Mouse (Mus musculus) embryonic facial prominence, embryonic 11.5 days (tissue): ENCODE results near the gene Vgll2. TPM values are rescaled to one million over a fixed set of nuclear protein-coding genes. Genes with fewer than 3 reads are reported as not detected.

Source experiments
- ATAC-seq: fragments of 200-750 bp; cut with Nextera tagmentation; replicated peaks from 2 replicates; pipeline ENCODE4 v1.8.0; 2017; ENCODE audit warnings: low read depth; ENCODE audit not compliant: insufficient number of reproducible peaks, low FRiP score, low TSS enrichment
- DNase-seq: peaks from one replicate; pipeline ENCODE4 v3.0.0-alpha.2; 2015; ENCODE audit warnings: low spot score
- H3K27ac ChIP-seq: fragments of 300-500 bp; sonication (generic); replicated peaks from 2 replicates; pipeline ENCODE4 v1.5.1; 2014; ENCODE audit warnings: mild to moderate bottlenecking, low read depth, low read length, control low read depth
- H3K27me3 ChIP-seq: fragments of 300-500 bp; sonication (generic); 2 replicates; pipeline ENCODE4 v1.6.1; 2014; ENCODE audit warnings: mild to moderate bottlenecking, low read length, moderate library complexity, mixed read lengths; ENCODE audit not compliant: control insufficient read depth, insufficient read depth
- H3K36me3 ChIP-seq: fragments of 300-500 bp; sonication (generic); replicated peaks from 2 replicates; pipeline ENCODE4 v1.6.1; 2014; ENCODE audit warnings: low read depth, mild to moderate bottlenecking, low read length, moderate library complexity, mixed read lengths; ENCODE audit not compliant: control insufficient read depth, insufficient read depth
- H3K4me1 ChIP-seq: fragments of 300-500 bp; sonication (generic); 2 replicates; pipeline ENCODE4 v1.6.1; 2014; ENCODE audit warnings: low read length, mixed read lengths; ENCODE audit not compliant: control insufficient read depth, insufficient read depth
- H3K4me2 ChIP-seq: fragments of 300-500 bp; sonication (generic); 2 replicates; pipeline ENCODE4 v1.6.1; 2014; ENCODE audit warnings: low read depth, mild to moderate bottlenecking, control low read depth, low read length, moderate library complexity
- H3K4me3 ChIP-seq: fragments of 300-500 bp; sonication (generic); 2 replicates; pipeline ENCODE4 v1.5.1; 2014; ENCODE audit warnings: low read depth, low read length, control low read depth
- H3K9ac ChIP-seq: fragments of 300-500 bp; sonication (generic); replicated peaks from 2 replicates; pipeline ENCODE4 v1.6.1; 2014; ENCODE audit warnings: mild to moderate bottlenecking, control low read depth, low read length
- H3K9me3 ChIP-seq: fragments of 300-500 bp; sonication (generic); replicated peaks from 2 replicates; pipeline ENCODE4 v1.6.1; 2016; ENCODE audit warnings: mild to moderate bottlenecking, low read length, inconsistent platforms, mixed read lengths; ENCODE audit not compliant: control insufficient read depth
- WGBS: fragments of 180-500 bp; shearing (Covaris S2); extraction: QIAGEN DNeasy Blood & Tissue Kit; methylation state at CpG from one replicate; pipeline ENCODE4 v1.1.7; 2014; 5-methylcytosine and 5-hydroxymethylcytosine counted together
- polyA plus RNA-seq: library from polyadenylated mRNA; unstranded; fragments of >200 nt; fragmentation: Nextera tagmentation; extraction: Ambion mirVana; gene quantifications from 2 replicates; pipeline ENCODE4 v1.2.1, GENCODE M21; 2014

The Vgll2 gene
- polyA plus RNA-seq: 3.7 and 4.4 TPM in 2 replicates

DNA sequence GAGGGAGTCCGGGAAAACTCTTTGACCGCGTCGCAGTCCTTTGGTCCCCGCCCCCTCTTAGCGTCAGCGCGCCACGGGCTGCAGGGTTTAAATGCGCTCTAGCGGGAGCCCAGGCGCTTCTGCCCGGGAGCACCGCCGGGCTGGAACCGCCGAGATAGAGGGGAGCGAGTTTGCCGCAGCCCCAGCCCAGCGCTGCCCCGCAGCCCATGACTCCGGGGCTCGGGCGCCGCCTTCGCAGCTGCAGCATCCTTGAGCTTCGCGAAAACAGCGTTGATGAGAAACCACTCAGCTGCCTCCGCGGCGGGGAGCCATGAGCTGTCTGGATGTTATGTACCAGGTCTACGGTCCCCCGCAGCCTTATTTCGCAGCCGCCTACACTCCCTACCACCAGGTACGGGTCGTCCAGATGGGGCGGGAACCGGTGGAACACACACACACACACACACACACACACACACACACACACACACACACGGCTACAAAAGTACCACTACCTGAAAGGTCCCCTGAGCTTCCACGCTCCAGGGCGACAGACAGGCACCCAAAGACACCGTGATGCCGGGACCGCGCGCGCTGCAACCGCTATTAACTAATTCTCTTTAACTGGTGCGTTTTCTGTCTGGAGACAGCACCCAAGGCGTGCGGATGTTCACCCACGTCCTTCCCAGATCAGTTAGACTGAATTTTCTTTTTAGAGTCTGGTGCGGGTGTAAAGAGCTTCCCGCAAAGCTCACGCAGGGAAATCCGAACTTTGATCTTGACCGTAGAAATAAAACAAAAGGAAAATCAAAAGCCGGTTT is at the start of gene Vgll2:
TSS of gene Vgll2 (plus strand) at position 90 of the 800 bp plus-strand sequence.
- Histone ChIP-seq H3K4me1 (no peaks in the 10 kb centered on the region; the same call in 1 of the 2 replicates), H3K36me3 (no peaks in the 10 kb centered on the region), H3K4me3 (peak within 1 kb of the TSS; percentile 41), H3K9ac (peak within 1 kb of the TSS; percentile 38; the same call in 1 of the 2 replicates), H3K27me3 (peaks cover 32% of the 10 kb centered on the region), H3K27ac (no peak within 1 kb of the TSS), H3K4me2 (peak within 1 kb of the TSS; percentile 88), H3K9me3 (no peaks in the 10 kb centered on the region)
- peak; percentile 73 for DNase-seq
- WGBS: under 1% methylated on average over 48 of the region's 60 CpGs
- peak; percentile 82 for ATAC-seq

DNA sequence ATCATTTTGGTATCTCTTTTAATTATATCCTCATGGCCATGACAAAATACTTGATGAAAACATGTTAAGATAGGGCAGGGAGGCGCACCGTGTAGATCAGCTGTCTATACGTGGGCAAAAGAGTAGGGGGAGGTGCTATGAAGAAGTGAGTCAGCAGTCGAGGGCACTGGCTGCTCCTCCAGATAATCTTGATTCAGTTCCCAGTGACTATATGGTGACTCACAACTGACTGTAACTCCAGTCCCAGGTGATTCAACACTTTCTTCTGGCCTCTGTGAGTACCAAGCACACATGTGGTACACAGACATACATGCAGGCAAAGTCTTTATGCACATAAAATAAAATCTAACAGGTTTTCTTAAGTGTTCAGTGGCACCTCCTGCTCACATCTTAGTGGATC is 47.2 kb upstream of the Vgll2 start:
- no peaks in the 10 kb centered on the region for H3K4me1 ChIP-seq
- no peaks in the 10 kb centered on the region for H3K27me3 ChIP-seq
- no peaks in the 10 kb centered on the region for H3K36me3 ChIP-seq
- ATAC-seq: no peak
- no peak overlapping the region for H3K27ac ChIP-seq
- no peak overlapping the region for H3K4me3 ChIP-seq
- no peak overlapping the region for H3K4me2 ChIP-seq
- no peak for DNase-seq
- no peak overlapping the region for H3K9ac ChIP-seq
- H3K9me3 ChIP-seq: no peaks in the 10 kb centered on the region
- 75% methylated on average over 4 of the region's 4 CpGs for WGBS

DNA sequence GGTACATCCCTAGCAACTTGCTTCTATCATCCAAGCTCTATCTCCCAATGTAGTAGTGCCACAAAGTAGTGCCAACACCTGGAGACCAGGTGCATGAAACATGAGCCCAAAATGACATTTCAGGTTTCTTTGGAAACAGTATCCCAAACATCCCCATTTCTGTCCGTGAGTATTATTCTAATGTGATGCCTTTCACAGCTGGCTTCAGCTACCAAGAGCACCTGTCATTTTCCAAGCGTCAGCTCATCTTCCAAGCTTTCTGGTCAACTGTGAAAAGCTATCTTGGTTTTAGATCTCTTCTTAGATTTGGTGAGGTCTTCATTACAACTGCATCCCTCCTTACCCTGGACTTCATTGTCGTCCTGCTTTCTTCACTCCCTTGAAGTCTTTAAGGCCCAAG is 46.7 kb upstream of the Vgll2 start:
- WGBS: 78% methylated on average over 3 of the region's 3 CpGs
- Histone ChIP-seq H3K36me3 (no peaks in the 10 kb centered on the region), H3K4me1 (no peaks in the 10 kb centered on the region), H3K27ac (no peak overlapping the region), H3K9ac (no peak overlapping the region), H3K4me3 (no peak overlapping the region), H3K9me3 (no peaks in the 10 kb centered on the region), H3K27me3 (no peaks in the 10 kb centered on the region), H3K4me2 (no peak overlapping the region)
- ATAC-seq: no peak
- DNase-seq: no peak

DNA sequence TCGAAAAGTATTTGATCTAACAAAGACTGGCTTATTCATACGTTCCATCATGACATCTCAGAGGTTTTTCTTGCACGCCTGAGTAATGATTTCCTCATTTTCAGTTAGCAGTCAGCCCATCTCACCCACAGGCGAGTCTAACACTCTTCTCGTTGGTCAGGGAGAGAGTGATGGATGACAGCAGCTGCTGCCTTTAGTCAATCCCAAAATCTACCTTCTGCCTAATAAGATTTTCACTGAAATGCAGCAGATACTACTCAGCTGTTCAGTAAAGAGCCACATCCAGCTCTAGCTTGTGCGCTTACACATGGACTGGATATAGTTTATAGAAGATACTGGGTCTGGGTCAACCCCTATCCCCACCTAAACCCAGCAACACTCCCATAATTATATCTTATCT is 40.7 kb upstream of the Vgll2 start:
- no peak for DNase-seq
- Histone ChIP-seq H3K4me3 (no peak overlapping the region), H3K27me3 (no peaks in the 10 kb centered on the region), H3K9ac (no peak overlapping the region), H3K4me2 (no peak overlapping the region), H3K4me1 (no peaks in the 10 kb centered on the region), H3K9me3 (no peaks in the 10 kb centered on the region), H3K36me3 (no peaks in the 10 kb centered on the region), H3K27ac (no peak overlapping the region)
- ATAC-seq: no peak
- WGBS: 79% methylated on average over 6 of the region's 6 CpGs

DNA sequence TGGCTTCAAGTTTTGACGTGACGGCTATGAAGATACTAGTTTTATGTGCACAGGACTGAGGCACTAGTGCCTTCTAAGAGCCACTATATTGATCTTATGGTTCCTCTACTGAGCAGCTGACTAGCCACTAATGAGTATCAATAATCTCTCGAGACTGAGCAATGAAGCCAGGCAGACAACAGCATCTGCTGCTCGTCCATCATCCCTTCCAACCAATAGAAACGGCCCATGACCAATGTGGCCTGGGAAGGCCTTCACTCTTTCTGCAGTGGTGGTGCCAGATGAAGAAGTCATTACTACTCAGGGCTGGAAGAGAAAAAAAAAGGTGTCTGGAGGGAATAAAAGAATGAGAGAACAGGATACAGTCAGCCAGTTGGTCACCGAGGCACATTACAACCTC is 39.9 kb upstream of the Vgll2 start:
- Histone ChIP-seq H3K27me3 (no peaks in the 10 kb centered on the region), H3K9ac (no peak overlapping the region), H3K4me2 (no peak overlapping the region), H3K36me3 (no peaks in the 10 kb centered on the region), H3K27ac (no peak overlapping the region), H3K9me3 (no peaks in the 10 kb centered on the region), H3K4me3 (no peak overlapping the region), H3K4me1 (no peaks in the 10 kb centered on the region)
- 84% methylated on average over 6 of the region's 6 CpGs for WGBS
- DNase-seq (no peak), ATAC-seq (no peak)

DNA sequence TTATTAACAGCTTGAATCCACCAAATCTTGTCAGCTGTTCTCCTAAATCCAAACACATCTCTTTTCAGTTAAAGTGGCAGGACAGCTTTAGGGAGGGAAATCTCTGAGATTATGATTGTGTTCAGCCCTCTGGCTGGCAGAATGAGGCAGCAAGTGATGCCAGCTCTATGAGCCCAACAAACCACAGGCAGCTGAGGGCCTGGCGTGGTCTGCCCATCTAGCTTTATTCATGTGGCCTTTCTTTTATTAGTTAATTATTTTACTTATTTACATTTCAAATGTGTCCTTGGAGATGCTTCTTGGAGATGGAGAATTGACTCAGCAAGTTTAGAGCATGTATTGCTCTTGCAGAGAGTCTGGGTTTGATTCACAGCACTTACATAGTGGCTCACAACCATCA is 3.8 kb upstream of the Vgll2 start:
- no peaks in the 10 kb centered on the region for H3K36me3 ChIP-seq
- H3K9me3 ChIP-seq: no peaks in the 10 kb centered on the region
- H3K4me1 ChIP-seq: no peaks in the 10 kb centered on the region; the same call in 1 of the 2 replicates
- no peak overlapping the region for H3K4me2 ChIP-seq
- H3K9ac ChIP-seq: no peak overlapping the region
- 80% methylated on average over 1 of the region's 1 CpGs for WGBS
- H3K27ac ChIP-seq: no peak overlapping the region
- DNase-seq (no peak), ATAC-seq (no peak)
- peaks cover 8% of the 10 kb centered on the region for H3K27me3 ChIP-seq
- H3K4me3 ChIP-seq: no peak overlapping the region

DNA sequence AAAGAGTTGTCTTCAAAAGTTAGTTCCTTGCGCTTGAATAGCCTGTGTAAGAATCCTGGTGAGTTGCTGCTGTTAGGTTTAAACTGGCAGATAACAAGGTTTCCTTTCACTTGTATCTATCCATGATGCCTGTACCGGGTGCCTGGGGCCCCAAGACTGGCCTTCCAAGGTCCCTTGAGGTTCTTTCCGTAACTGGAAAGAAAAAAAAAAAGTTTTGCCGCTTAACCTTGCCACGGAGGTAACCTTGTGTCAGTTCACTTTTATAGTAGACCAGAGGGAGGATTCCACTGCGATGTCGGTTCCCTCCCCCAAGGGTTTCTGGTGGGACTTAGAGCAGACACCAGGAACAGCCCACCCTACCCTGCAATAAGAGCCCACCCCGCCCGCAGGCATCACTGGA is 1.1 kb upstream of the Vgll2 start:
- no peak overlapping the region for H3K4me2 ChIP-seq
- ATAC-seq (no peak), DNase-seq (no peak)
- 2% methylated on average over 9 of the region's 9 CpGs for WGBS
- H3K9me3 ChIP-seq: no peaks in the 10 kb centered on the region
- no peak overlapping the region for H3K27ac ChIP-seq
- H3K4me3 ChIP-seq: no peak overlapping the region
- H3K36me3 ChIP-seq: no peaks in the 10 kb centered on the region
- H3K4me1 ChIP-seq: no peaks in the 10 kb centered on the region; the same call in 1 of the 2 replicates
- peaks cover 21% of the 10 kb centered on the region for H3K27me3 ChIP-seq
- H3K9ac ChIP-seq: no peak overlapping the region

DNA sequence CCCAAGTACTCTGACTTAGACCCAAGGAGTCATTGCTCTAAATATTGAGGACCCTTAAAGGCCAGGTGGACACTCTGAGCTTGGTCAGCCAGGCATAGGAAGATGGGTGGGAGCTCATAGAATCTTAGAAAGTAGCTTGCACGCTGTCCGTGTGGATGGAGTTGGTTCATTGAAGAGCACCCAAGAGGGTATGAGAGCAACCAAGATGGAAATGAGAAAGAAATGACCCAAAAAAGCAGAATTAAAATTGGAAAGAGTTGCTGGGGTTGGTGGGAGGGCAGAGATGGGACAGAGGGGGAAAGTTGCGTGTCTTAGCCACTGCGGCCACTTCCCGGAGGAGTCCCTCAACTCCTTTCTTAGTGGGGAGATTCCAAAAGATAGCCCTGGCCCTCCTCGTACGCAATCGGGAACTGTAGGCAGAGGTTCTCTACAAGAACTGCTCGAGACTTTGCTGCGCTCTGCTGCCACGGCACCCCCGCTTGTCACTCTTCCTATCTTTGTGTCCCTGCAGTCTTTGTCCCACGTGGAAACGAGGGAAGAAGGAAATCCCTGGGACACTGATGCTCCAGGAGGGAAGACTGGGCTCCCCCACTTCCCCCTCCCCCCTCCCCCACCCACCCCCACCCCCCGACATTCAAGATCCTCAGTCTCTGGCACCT is 437 bp upstream of the Vgll2 start:
- DNase-seq: no peak
- Histone ChIP-seq H3K27me3 (peaks cover 24% of the 10 kb centered on the region), H3K9ac (no peak overlapping the region), H3K4me3 (peak overlapping the region; percentile 41), H3K27ac (no peak overlapping the region), H3K9me3 (no peaks in the 10 kb centered on the region), H3K36me3 (no peaks in the 10 kb centered on the region), H3K4me2 (peak overlapping the region; percentile 88), H3K4me1 (no peaks in the 10 kb centered on the region; the same call in 1 of the 2 replicates)
- ATAC-seq: no peak
- under 1% methylated on average over 14 of the region's 15 CpGs for WGBS
